Mouse (Mus musculus) skeletal muscle tissue, adult 2 months (tissue): ENCODE measurements around the gene Fam13a.

Experiments used
- DNase-seq: peaks from one replicate; pipeline ENCODE4 v3.0.0-alpha.2; 2012; ENCODE audit warnings: low read depth, low spot score

Gene Fam13a

DNA sequence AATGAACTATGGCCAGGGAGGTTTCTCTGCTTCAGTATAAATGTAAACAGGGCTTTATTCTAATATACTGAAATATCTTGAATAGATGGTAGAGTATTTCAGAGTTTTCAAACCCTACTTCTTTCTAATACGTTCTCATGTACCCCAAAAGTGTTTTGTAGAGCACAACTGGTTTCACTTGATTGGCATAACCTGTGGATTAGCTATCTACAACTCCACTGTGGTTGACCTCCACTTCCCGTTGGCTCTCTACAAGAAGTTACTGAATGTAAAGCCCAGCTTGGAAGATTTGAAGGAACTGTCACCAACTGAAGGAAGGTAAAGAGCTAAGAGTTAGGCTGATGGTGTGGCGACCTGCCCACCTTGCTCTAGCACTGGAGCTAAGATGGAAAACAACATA, 134.4 kb downstream of the Fam13a start:
- no peak for DNase-seq

DNA sequence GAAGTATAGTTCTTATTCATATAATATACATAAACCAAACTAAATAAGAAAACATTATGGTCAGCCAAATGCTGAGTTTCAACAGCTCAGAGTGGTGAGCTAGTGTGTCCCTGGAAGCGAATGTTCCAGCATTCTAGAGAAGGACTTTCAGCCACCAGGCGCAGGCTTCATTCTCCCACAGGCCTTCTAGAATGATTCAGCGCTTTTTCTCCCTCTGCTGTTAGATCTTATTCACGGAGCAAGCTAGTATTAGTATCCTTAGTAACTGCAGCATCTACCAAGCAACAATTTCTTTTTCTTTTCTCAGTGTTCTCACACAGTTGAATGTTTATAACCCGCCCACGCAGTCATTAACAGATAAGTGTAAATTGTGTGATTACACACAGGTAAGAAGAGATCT, 142.1 kb downstream of the Fam13a start:
- DNase-seq: no peak
